Mouse (Mus musculus) intestine, postnatal 0 days (tissue): Measurements from ENCODE around the gene H2-Ke6. TPM values are rescaled to one million over a fixed set of nuclear protein-coding genes. Genes with fewer than 3 reads are reported as not detected.
A peak's percentile ranks its signal among the peaks of the same experiment; 100 is the strongest.

ENCODE experiments used
- ATAC-seq: fragments of 200-750 bp; cut with Nextera tagmentation; 2 replicates; pipeline ENCODE4 v1.8.0; 2017; ENCODE audit warnings: mild to moderate bottlenecking, moderate TSS enrichment, moderate library complexity
- H3K27ac ChIP-seq: fragments of 300-500 bp; sonication (generic); 2 replicates; pipeline ENCODE4 v1.5.1; 2014; ENCODE audit warnings: mild to moderate bottlenecking, low read depth, low read length, moderate library complexity
- H3K27me3 ChIP-seq: fragments of 300-500 bp; sonication (generic); replicated peaks from 2 replicates; pipeline ENCODE4 v1.6.1; 2014; ENCODE audit warnings: low read length, mixed read lengths; ENCODE audit not compliant: control insufficient read depth, insufficient read depth
- H3K36me3 ChIP-seq: fragments of 300-500 bp; sonication (generic); 2 replicates; pipeline ENCODE4 v1.6.1; 2014; ENCODE audit warnings: mild to moderate bottlenecking, moderate library complexity; ENCODE audit not compliant: control insufficient read depth, insufficient read depth
- H3K4me1 ChIP-seq: fragments of 300-500 bp; sonication (generic); replicated peaks from 2 replicates; pipeline ENCODE4 v1.6.1; 2014; ENCODE audit warnings: antibody characterized with exemption, low read length, mixed read lengths; ENCODE audit not compliant: control insufficient read depth, insufficient read depth
- H3K4me2 ChIP-seq: fragments of 300-500 bp; sonication (generic); replicated peaks from 2 replicates; pipeline ENCODE4 v1.6.1; 2014; ENCODE audit warnings: low read depth, mild to moderate bottlenecking, moderate library complexity
- H3K4me3 ChIP-seq: fragments of 300-500 bp; sonication (generic); 2 replicates; pipeline ENCODE4 v1.5.1; 2014; ENCODE audit warnings: low read depth, low read length
- H3K9ac ChIP-seq: fragments of 300-500 bp; sonication (generic); 2 replicates; pipeline ENCODE4 v1.6.1; 2014; ENCODE audit warnings: mild to moderate bottlenecking, low read depth, low read length
- H3K9me3 ChIP-seq: fragments of 300-500 bp; sonication (generic); 2 replicates; pipeline ENCODE4 v1.6.1; 2016; ENCODE audit warnings: mixed run types; ENCODE audit not compliant: control insufficient read depth
- CTCF ChIP-seq: sonication (generic); IDR thresholded peaks from 2 replicates; pipeline ENCODE4 v1.5.1; 2016; ENCODE audit warnings: low read depth, mild to moderate bottlenecking, control low read depth, antibody characterized with exemption, moderate library complexity
- WGBS: fragments of 180-500 bp; shearing (Covaris S2); extraction: QIAGEN DNeasy Blood & Tissue Kit; methylation state at CpG from one replicate; pipeline ENCODE4 v1.1.7; 2014; 5-methylcytosine and 5-hydroxymethylcytosine counted together
- polyA plus RNA-seq: library from polyadenylated mRNA; unstranded; fragments of >200 nt; fragmentation: Nextera tagmentation; extraction: Ambion mirVana; gene quantifications from 2 replicates; pipeline ENCODE4 v1.2.1, GENCODE M21; 2015

Gene H2-Ke6
- polyA plus RNA-seq, 1 experiment from 2014 or later = 59.8 TPM

DNA sequence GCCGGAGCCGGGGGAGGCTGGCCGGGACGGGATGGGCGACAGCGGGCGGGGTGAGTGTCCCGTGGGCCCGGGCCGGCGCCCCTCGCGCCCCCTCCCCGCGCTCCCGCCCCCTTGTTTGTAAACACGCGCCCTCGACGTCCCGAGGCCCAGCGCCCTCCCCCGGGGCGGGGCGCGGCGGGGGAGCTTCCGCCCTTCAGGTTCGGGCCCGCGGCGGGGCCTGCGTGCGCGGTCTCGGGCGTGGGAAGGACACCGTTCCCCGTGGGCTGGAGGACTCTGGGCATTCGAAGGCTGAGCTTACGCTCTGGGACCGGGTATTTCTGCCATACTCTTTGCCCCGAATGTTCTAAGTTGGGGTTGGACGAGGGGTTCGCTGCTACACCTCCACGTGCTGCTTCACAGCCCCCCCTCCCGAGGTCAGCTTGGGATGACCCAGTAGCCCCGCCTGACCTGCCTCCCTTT lies 4.3 kb upstream of the H2-Ke6 start:
- 0% methylated on average over 19 of the region's 48 CpGs for WGBS
- peak overlapping the region; percentile 86 for H3K9ac ChIP-seq
- peaks cover 43% of the 10 kb centered on the region for H3K36me3 ChIP-seq
- H3K27me3 ChIP-seq = no peaks in the 10 kb centered on the region
- no peaks in the 10 kb centered on the region for H3K9me3 ChIP-seq
- peaks cover 11% of the 10 kb centered on the region; the same call in 1 of the 2 replicates for H3K4me1 ChIP-seq
- TF ChIP-seq CTCF = no peak
- peak overlapping the region; percentile 70 for H3K4me3 ChIP-seq
- ATAC-seq = peak; percentile 16
- H3K27ac ChIP-seq = peak overlapping the region; percentile 94
- H3K4me2 ChIP-seq = peak overlapping the region; percentile 87

DNA sequence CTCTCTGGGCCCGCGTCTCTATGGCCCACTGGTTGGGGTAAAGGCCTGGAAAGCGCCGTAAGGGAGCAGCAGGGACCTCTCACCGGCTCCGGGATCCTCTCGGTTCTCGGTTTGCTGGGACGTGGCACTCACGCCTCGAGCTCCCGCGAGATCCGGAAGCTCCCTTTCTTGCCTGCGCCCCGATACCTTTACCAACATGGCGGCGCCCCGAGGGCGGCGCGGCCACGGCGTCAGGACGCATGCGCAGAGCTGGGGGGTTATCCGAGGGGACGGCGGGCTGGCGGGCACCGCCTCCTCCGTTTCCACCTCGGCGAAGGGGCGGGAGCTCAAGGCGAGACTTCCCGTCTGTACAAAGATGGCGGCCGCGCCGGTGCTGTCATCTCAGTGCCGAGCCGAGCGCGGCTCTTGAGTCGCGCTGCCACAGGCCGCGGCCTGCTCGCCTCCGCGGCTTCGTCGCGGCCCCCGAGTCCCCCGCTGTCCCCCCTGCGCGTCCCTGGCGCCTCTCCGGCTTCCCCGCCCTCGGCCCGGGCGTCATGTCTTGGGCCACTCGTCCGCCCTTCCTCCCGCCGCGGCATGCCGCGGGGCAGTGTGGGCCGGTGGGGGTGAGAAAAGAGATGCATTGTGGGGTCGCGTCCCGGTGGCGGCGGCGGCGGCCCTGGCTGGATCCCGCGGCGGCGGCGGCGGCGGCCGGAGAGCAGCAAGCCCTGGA lies 3.8 kb upstream of the H2-Ke6 start, which contains the start of the genes Slc39a7 and Rxrb:
TSS of gene Slc39a7 (minus strand) at position 218 of the 709 bp plus-strand sequence.
TSS of gene Rxrb (plus strand) at position 348 of the 709 bp plus-strand sequence.
- Histone ChIP-seq H3K27ac (peak within 1 kb of the TSS; percentile 94), H3K36me3 (peaks cover 37% of the 10 kb centered on the region), H3K27me3 (no peaks in the 10 kb centered on the region), H3K4me2 (peak within 1 kb of the TSS; percentile 87), H3K9me3 (no peaks in the 10 kb centered on the region), H3K9ac (peak within 1 kb of the TSS; percentile 86), H3K4me1 (peaks cover 17% of the 10 kb centered on the region; the same call in 1 of the 2 replicates), H3K4me3 (peak within 1 kb of the TSS; percentile 70)
- WGBS = 1% methylated on average over 81 of the region's 88 CpGs
- TF ChIP-seq CTCF = no peak
- ATAC-seq = peak; percentile 82

DNA sequence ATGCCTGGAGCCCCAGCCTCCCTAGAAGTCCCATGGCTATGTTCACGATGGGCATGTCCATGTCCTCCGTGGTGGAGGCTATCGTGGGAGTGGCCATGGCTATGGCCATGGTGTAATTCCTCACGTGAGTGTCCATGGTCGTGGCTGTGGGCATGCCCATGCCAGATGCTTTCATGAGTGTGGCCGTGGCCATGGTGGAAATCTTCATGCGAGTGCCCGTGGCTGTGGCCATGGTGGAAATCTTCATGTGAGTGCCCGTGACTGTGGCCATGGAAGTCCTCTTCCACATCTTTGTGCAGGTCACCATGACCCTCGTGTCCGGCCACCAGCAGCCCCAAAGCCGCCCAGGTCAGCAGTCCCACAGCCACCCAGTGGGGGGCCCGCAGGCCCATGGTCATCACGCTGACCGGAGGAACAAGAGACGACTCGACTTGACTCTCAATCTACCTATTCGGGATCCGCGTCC lies 3.0 kb upstream of the H2-Ke6 start:
- no peaks in the 10 kb centered on the region for H3K9me3 ChIP-seq
- ATAC-seq = peak; percentile 2; the same call in 1 of the 2 replicates
- H3K27me3 ChIP-seq = no peaks in the 10 kb centered on the region
- WGBS = 1% methylated on average over 20 of the region's 20 CpGs
- H3K4me3 ChIP-seq = peak overlapping the region; percentile 70
- peak overlapping the region; percentile 94 for H3K27ac ChIP-seq
- TF ChIP-seq CTCF = peak; percentile 42
- peaks cover 17% of the 10 kb centered on the region; the same call in 1 of the 2 replicates for H3K4me1 ChIP-seq
- peak overlapping the region; percentile 87 for H3K4me2 ChIP-seq
- peak overlapping the region; percentile 86 for H3K9ac ChIP-seq
- peaks cover 29% of the 10 kb centered on the region for H3K36me3 ChIP-seq

DNA sequence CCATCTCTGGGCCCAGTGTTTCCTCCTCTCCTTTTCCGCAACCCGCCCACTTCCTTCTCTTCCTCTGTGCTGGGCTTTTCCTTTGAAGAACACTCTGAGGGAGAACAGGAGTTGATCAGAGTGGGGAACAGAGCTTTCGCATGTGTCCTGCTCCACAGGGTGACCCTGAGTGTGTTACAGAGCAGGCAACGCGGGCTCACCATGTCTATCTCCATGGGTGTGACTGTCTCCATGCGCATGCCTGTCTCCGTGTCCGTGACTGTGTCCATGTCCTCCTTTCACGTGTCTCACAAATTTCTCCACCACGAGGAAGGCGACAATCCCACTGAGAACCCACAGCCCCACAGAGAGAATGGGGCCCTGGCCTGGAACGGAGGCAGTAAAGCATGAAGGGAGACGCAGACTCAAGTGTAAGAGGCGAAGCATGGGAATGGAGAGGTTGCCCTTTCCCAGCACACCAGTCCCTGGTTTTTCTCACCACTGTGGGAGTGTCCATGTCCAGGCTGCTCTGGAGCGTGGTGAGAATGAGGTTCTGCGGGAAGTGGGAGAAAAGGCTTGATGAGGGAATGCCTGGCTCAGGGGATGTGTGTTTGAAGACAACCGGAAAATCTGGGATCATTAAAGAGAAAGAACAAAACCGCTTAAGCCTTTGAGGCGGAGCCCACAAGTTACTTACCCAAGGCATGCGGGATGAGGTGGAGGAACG lies 2.2 kb upstream of the H2-Ke6 start:
- no peak for TF ChIP-seq CTCF
- Histone ChIP-seq H3K27ac (no peak overlapping the region), H3K9me3 (no peaks in the 10 kb centered on the region), H3K4me1 (peaks cover 24% of the 10 kb centered on the region; the same call in 1 of the 2 replicates), H3K9ac (peak overlapping the region; percentile 86), H3K36me3 (peaks cover 23% of the 10 kb centered on the region), H3K4me2 (peak overlapping the region; percentile 87), H3K27me3 (no peaks in the 10 kb centered on the region), H3K4me3 (peak overlapping the region; percentile 70)
- WGBS = 72% methylated on average over 21 of the region's 21 CpGs
- no peak for ATAC-seq

DNA sequence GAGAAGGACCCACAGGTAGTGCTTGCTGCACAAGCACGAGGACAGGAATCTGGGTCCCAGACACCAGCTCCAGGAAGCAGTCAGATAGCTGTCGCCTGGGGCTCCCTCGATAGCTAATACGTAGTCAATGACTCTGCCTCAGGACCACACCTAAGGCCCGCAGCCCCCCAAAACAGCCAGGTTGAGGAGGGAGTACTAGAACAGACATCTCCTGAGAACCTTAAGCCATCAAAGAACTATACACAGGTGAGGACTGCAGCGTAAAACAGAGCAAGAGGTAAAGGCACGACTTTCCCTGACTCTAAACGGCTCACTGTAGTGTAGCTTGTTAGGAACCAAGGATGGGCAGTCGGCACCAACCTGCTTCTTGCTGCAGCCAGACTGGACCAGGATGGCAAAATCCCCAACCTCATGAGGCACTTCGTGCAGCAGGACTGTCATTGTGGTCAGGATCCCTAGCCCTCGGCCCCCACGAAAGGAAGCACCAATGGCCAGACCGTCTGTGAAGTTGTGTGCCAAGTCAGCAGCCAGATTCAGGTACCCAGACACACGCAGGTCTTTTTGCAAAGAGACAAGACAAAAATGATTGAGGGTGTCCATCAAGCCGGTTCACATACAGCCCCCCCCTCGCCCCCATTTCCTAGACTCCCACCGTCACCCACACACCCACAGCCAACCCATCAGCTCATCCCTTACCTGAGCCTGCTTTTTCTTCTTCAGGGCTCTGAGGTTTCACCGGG lies 1.5 kb upstream of the H2-Ke6 start:
- Histone ChIP-seq H3K27me3 (no peaks in the 10 kb centered on the region), H3K27ac (no peak overlapping the region), H3K4me1 (peaks cover 24% of the 10 kb centered on the region; the same call in 1 of the 2 replicates), H3K36me3 (peaks cover 23% of the 10 kb centered on the region), H3K4me3 (no peak overlapping the region; the same call in 1 of the 2 replicates), H3K9ac (no peak overlapping the region), H3K9me3 (no peaks in the 10 kb centered on the region), H3K4me2 (peak overlapping the region; percentile 87; the same call in 1 of the 2 replicates)
- no peak for ATAC-seq
- no peak for TF ChIP-seq CTCF
- WGBS = 88% methylated on average over 18 of the region's 18 CpGs
